Mouse (Mus musculus): ENCODE data around the gene Rab21.
A peak's percentile ranks its signal among the peaks of the same experiment; 100 is the strongest.

Gene Rab21

DNA sequence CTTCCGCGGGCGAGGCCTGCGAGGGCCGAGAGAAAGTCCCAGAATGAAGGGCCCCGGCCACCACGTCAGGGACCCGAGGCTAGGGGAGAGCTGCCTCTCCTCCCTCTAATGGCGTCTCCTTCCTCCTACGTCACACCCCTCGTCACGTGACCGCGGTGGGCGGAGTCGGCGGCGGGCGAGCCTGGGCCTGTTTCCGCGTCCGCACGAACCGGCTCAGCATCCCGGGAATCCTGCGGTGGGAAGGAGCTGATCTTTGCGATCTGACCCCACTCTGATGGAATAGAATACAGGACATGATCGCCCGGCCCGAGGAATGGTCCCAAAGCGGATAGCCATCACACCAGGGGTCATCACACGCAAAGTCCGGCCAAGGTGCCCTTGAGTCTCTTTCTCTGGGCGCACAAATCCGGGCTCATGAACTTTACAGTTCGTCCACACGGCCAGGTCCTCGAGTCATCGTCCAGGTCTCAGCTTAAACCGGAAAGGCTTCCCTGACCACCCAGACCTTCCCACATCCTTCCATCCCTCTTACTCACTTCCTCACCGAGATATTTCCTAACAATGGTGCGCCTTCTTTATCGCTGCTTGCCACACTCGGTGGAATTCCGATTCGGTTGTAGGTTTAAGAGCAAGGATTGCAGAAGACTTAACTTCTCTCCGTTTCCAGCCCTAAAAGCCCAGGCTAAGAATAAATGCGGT is at the start of gene Rab21:
Gene Rab21 (minus strand): TSS at position 122 of the 699 bp plus-strand sequence.
- DNase-seq (ENCODE audit: low read depth, low spot score) = peak; percentile 75

GRCm38 (mm10) chr10:115363151-115363550 is 47.8 kb upstream of the Rab21 start:
- no peak for DNase-seq (ENCODE audit: low read depth, low spot score)

DNA sequence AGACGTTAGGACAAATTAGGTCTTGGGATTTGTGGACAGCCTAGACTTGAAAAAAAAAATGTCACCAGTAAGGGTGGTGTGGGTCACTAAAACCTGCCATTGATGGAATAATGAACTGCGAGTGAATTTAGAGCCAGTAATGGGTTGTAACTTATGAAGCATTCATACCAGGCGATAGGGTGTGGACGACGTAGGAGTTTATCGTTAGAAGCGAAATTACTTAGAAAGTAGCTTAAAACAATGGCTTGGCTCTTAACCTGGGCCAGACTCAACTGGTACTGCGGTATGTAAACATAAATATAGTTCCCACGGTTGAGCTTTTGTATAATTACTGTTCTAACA is 47.2 kb upstream of the Rab21 start:
- DNase-seq (ENCODE audit: low read depth, low spot score) = no peak

DNA sequence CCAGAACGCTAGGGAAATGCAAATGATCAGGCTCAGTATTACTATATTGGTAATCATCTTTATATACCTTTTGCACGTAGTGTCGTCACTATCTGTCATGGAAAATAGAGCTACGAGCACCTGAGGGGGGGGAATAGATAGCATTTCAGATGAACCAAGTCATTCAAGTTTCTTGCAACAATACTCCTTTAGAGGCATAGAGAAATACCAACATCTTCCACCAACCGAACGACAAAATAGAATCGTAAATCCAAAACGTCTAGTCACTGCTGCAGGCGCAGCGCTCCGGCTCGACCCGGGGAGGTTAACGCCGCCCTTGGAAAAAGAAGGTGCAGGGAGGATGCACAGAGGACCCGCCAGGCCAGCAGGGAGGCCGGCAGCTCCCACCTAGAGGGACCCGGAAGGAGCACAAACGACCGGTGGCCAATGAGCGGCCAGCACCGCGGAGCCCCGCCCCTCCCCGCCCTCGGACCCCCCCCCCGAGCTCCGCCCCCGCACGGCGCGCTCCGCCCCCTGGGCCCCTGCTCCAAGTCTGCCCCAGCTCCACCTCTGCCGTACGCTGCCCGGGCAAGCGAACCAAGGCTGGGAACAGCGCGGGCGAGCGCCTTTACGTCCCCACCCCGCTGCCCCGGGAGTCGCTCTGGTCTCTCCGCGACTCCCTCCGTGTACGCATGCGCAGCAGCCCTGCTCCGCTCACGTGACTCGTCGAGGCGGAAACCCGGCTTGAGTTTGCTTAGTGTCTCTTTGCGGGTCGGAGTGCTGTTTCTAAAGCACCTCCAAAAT is 46.6 kb upstream of the Rab21 start, which contains the start of gene Tmem19:
Gene Tmem19 (minus strand): TSS at position 662 of the 783 bp plus-strand sequence.
- DNase-seq (ENCODE audit: low read depth, low spot score) = peak; percentile 94

DNA sequence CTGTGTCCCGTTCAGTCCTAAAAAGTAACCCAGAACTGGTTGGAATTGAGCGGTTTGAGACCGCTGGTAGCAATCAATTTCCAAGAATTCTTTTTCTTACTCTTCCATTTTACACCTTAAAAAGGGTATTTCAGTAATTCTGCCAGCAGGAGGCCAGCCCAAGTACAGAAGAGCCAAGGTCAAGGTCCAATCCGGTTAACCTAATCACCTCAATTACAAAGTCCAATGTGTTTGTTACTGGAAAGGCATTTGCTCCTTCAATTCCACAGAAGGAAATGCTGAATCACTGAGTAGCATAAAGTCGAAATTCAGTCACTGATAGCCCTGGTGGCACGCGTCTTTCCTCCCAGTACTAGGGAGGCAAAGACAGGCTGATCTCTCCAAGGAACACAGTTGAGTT is 43.7 kb upstream of the Rab21 start:
- no peak for DNase-seq (ENCODE audit: low read depth, low spot score)

- no peak for DNase-seq (ENCODE audit: low read depth, low spot score)
These were observed 43.0 kb upstream of the Rab21 start for GRCm38 (mm10) chr10:115358216-115358919.

DNA sequence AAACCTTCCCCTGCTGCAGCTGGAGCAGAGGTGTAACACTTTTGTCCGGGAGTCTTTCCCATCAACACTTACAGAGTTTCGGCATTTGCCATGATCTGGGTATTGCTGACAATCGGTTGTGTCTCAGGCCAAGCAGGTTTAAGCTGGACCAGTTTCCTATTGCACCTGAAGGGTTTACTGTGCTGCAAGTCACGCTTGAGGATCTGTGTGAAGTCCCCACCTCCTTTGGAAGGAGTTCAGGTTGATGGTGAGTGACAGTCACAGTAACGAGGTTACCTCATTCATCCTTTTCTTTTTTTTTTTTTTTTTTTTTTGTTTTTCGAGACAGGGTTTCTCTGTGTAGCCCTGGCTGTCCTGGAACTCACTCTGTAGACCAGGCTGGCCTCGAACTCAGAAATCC is 40.7 kb upstream of the Rab21 start:
- no peak for DNase-seq (ENCODE audit: low read depth, low spot score)

GRCm38 (mm10) chr10:115355016-115355415 is 39.6 kb upstream of the Rab21 start:
- DNase-seq (ENCODE audit: low read depth, low spot score) = no peak

- DNase-seq (ENCODE audit: low read depth, low spot score) = no peak
These were observed 39.2 kb upstream of the Rab21 start for GRCm38 (mm10) chr10:115354553-115354952.

GRCm38 (mm10) chr10:115350810-115351397 is 35.5 kb upstream of the Rab21 start:
- DNase-seq (ENCODE audit: low read depth, low spot score) = peak; percentile 16

DNA sequence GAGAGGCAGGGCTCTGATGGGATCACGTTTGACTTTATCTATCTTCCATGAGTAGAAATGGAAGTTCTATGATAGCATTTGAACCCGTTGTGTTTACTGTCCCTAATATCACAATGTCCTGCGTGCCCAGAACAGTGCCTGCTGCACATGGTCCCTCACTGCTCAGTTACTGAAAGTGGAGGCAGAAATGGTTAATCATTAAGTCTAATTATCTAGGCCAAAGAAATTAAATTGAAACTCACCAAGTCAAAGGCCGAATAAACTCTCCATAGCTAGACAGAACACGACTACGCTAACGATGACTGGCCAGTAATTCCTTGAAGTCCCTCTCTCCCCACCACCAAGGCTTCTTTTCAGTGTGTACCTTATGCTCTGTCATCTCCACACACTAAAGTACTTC is 34.1 kb upstream of the Rab21 start:
- no peak for DNase-seq (ENCODE audit: low read depth, low spot score)

- no peak for DNase-seq (ENCODE audit: low read depth, low spot score)
These were observed 33.6 kb upstream of the Rab21 start for GRCm38 (mm10) chr10:115349029-115349428.

DNA sequence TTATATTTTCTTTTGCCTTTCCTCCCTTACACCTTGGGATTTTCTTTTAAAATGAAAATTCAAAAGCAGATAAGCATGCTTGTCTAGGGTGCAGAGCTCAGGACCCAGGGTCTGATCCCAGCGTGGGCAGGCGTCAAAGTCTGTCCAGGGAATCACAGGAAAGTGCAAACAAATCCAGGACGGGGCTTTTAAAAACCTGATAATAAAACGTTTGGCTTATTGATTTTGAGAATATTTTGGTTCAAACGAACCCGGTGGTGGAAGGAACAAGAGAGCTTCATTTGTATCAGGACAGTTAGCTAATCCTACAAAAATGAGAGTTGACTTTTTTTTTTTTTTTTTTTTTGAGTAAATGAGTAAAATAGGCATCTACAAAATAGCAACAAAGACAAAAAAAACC is 32.7 kb upstream of the Rab21 start:
- no peak for DNase-seq (ENCODE audit: low read depth, low spot score)

DNA sequence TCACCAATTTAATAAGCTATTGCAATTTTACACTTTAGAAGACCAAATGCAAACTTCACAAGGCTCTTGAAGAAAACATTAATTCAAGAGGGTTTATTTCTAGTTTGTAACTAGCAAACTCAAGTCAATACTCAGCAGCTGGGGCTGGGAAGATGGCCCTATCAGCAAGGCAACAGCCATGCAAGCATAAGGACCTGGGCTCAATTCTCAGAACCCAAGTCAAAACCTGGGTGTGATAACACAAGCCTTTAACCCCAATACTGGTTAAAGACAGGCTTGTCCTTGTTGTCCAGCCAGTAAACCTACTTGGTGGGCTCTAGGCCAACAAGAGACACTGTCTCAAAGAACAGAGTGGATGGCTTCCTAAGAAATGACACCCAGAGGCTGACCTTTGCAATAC is 31.1 kb upstream of the Rab21 start:
- no peak for DNase-seq (ENCODE audit: low read depth, low spot score)

DNA sequence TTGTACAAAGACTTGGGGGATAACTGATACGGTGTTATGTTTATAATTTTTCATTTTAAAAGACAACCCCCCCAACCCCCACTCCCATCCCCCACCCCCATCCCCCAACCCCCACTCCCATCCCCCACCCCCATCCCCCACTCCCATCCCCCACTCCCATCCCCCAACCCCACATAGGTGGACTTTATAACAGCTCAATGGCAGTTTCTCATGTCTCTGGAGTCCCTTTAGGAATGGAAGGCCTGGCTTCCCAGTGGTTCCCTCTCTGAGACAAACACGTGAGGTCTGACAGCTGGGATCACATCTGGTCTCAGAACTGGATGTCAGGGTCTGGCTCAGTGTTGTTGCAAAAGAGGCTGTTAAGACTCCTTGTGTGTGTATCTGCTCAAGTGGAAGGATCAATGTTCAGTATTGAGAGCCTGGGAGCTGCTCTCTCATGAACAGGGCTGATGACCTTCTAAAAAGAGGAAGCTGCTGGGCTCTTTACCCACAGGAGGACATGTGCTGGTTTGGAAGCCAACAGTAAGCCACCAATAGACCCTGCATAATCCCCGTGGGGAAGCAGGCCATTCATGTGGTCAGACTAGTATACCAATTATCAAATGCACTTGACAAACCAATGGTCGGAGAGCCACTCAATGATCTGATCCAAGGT is 27.5 kb upstream of the Rab21 start:
- no peak for DNase-seq (ENCODE audit: low read depth, low spot score)

DNA sequence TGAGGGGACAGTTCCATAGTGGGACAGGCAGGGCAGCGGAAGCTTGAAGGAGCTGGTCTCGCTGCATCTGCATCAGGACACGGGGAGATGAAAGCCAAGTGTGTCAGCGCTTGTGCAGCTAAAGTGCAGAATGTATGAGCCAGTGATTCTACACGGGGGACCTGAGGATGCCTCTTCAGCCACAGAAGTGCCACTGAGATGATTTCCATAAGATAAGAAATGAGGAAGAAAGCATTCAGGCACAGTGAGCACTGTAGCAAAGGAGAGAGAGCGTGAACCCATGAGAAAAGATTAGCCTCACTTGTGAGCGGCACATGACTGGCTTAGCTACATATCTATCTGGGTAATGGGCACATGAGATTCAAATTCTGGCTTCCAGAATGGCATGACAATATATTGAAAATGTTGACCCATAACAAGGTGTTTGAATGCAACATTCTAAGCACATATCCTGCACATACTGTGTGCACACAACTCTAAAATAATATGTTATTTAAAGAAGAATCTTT is 24.5 kb upstream of the Rab21 start:
- no peak for DNase-seq (ENCODE audit: low read depth, low spot score)

- DNase-seq (ENCODE audit: low read depth, low spot score) = no peak
These were observed 21.5 kb upstream of the Rab21 start for GRCm38 (mm10) chr10:115336901-115337300.

GRCm38 (mm10) chr10:115333528-115333927 is 18.1 kb upstream of the Rab21 start:
- no peak for DNase-seq (ENCODE audit: low read depth, low spot score)

DNA sequence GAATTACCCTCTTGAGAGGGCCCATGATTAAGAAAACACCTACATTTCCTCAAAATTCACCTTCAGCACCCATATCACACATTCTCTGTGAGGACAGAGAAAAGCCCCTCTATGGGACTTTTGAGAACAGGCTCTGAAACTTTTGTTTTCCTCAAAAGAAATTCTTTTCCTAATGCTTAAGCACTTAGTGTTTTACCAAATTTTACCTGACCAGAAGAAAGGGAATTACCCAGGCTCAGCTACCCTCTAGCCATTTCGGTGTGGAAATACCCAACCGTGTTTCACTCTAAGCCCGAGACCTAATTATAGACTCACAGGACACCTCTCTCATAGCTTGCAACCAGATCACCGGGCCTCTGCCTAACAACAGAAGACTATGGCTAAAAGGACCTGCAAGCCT is 17.6 kb upstream of the Rab21 start:
- no peak for DNase-seq (ENCODE audit: low read depth, low spot score)

GRCm38 (mm10) chr10:115332420-115332952 is 17.1 kb upstream of the Rab21 start:
- no peak for DNase-seq (ENCODE audit: low read depth, low spot score)

- no peak for DNase-seq (ENCODE audit: low read depth, low spot score)
These were observed 13.7 kb upstream of the Rab21 start for GRCm38 (mm10) chr10:115329010-115329530.
